Mouse (Mus musculus): ENCODE data around the gene Slc2a3. TPM values are rescaled to one million over a fixed set of nuclear protein-coding genes. Genes with fewer than 3 reads are reported as not detected.
A peak's percentile ranks its signal among the peaks of the same experiment; 100 is the strongest.
"Not testable (repeated sequence)": the region's sequence is repeated elsewhere in the genome, so short reads cannot be mapped to it uniquely, and the experiment has no call there.

Gene Slc2a3
- polyA plus RNA-seq, 1 experiment from 2014 or later, result 50.6 TPM

DNA sequence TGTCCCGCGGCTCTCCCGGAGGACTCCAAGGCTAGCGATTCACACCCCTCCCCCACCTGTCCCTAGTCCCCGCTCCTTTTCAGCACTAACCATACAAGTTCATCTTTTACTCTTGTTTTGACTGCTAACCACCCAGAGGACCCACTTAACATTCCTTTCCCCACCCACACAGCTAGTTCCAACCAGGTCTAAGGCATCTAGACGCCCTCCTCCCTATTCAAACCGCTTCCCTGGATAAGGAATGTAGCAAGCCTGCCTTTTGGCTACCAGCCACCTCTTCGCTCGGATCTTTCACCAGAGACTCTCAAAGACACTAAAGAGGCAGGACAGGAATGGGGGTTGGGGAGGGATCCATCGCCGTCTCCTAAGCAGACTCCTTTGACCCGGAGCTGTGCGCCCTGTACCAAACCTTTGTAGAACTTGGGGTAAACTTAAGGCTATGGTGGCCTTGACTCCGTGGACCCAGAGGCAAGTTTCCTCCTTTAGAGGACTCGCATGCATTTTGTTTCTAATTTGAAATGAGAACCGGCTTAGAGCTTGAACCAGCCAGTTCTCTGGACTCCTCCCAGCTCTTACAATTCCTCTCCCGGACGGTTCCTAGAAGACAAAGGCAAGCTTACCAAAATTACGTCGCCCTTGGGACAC, 98.8 kb downstream of the Slc2a3 start:
- ATAC-seq (ENCODE audit: low FRiP score), result peak; percentile 57; the same call in 1 of the 2 replicates
- WGBS, result 6% methylated on average over 20 of the region's 20 CpGs
- Histone ChIP-seq H3K4me3 (replicated peaks) (peak overlapping the region; percentile 17; the same call in 1 of the 2 replicates), H3K4me1 (peaks cover 8% of the 10 kb centered on the region), H3K27ac (replicated peaks) (0 out of 2 replicates have a peak overlapping the region, but pooled peaks have one; percentile 39), H3K4me2 (peak overlapping the region; percentile 49), H3K36me3 (no peaks in the 10 kb centered on the region), H3K9me3 (replicated peaks) (no peaks in the 10 kb centered on the region), H3K27me3 (replicated peaks) (no peaks in the 10 kb centered on the region), H3K9ac (replicated peaks) (no peak overlapping the region; the same call in 1 of the 2 replicates)

- Histone ChIP-seq H3K27me3 (replicated peaks) (no peaks in the 10 kb centered on the region), H3K4me2 (no peak overlapping the region), H3K9me3 (replicated peaks) (no peaks in the 10 kb centered on the region), H3K4me1 (peaks cover 8% of the 10 kb centered on the region), H3K4me3 (replicated peaks) (no peak overlapping the region), H3K9ac (replicated peaks) (no peak overlapping the region), H3K27ac (replicated peaks) (no peak overlapping the region), H3K36me3 (no peaks in the 10 kb centered on the region)
- ATAC-seq (ENCODE audit: low FRiP score), result no peak
- WGBS, result 85% methylated on average over 5 of the region's 5 CpGs
Measured at GRCm38 (mm10) chr6:122701816-122702215, 99.6 kb downstream of the Slc2a3 start.

DNA sequence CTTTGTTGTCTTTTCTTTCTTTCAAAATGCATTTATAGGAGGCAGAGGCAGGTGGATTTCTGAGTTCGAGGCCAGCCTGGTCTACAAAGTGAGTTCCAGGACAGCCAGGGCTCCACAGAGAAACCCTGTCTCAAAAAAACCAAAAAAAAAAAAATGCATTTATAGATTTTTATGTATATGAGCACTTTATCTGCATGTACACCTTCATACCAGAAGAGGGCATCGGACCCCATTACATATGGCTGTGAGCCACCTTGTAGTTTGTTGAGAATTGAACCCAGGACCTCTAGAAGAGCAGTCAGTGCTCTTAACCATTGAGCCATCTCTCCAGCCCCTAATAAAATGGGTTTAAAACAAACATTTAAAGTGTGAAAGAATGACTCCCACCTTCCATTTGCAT, 101.8 kb downstream of the Slc2a3 start:
- not testable (repeated sequence) for H3K9me3 ChIP-seq (replicated peaks); H3K4me3 ChIP-seq (replicated peaks); H3K4me2 ChIP-seq; H3K4me1 ChIP-seq; ATAC-seq (ENCODE audit: low FRiP score); H3K27me3 ChIP-seq (replicated peaks); H3K9ac ChIP-seq (replicated peaks); H3K27ac ChIP-seq (replicated peaks); H3K36me3 ChIP-seq
- WGBS, result 85% methylated on average over 2 of the region's 2 CpGs

DNA sequence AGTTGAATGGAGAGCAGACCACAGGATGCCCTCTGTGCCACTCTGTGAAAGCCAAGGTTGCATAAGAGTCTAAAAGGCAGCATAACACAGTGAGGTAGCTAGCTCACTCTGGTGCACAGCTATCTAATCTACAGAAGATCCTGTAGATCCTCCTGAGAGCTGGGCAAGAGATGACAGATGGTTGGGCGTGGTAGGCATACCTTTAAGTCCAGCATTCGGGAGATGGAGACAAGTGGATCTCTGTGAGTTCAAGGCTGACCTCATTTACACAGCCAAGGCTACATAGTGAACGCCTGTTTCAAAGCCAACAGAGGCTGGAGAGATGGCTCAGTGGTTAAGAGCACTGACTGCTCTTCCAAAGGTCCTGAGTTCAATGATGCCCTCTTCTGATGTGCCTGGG, 106.0 kb downstream of the Slc2a3 start:
- H3K36me3 ChIP-seq, result no peaks in the 10 kb centered on the region
- H3K4me1 ChIP-seq, result no peaks in the 10 kb centered on the region
- H3K9me3 ChIP-seq (replicated peaks), result no peaks in the 10 kb centered on the region
- no peaks in the 10 kb centered on the region for H3K27me3 ChIP-seq (replicated peaks)
- H3K27ac ChIP-seq (replicated peaks), result no peak overlapping the region
- 91% methylated on average over 3 of the region's 3 CpGs for WGBS
- ATAC-seq (ENCODE audit: low FRiP score), result no peak
- no peak overlapping the region for H3K9ac ChIP-seq (replicated peaks)
- no peak overlapping the region for H3K4me2 ChIP-seq
- no peak overlapping the region for H3K4me3 ChIP-seq (replicated peaks)

DNA sequence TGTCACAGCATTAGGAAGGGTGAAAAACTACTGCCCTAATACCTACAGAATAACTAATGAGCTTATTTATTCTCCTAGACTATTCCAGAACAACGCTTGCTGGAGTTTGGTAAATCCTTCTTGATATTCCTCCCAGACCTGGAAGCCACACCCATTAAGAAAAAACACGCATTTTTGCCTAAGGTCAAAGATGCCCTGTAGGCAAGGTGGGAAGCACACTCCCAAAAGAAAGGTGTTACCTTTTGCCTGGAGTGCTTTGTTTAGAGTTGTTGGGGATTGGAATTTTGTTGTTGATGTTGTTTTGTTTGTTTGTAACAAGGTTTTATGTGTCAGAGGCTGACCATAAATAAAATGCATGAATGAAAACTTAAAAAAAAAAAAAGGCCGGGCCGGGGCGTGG, 111.4 kb downstream of the Slc2a3 start:
- Histone ChIP-seq H3K9me3 (replicated peaks) (no peaks in the 10 kb centered on the region), H3K27me3 (replicated peaks) (no peaks in the 10 kb centered on the region), H3K4me3 (replicated peaks) (no peak overlapping the region), H3K4me1 (no peaks in the 10 kb centered on the region), H3K9ac (replicated peaks) (no peak overlapping the region), H3K27ac (replicated peaks) (no peak overlapping the region), H3K4me2 (no peak overlapping the region), H3K36me3 (no peaks in the 10 kb centered on the region)
- no peak for ATAC-seq (ENCODE audit: low FRiP score)
- WGBS, result 88% methylated on average over 5 of the region's 5 CpGs

GRCm38 (mm10) chr6:122689411-122690055, 111.9 kb downstream of the Slc2a3 start:
- no peak for ATAC-seq (ENCODE audit: low FRiP score)
- Histone ChIP-seq H3K4me1 (no peaks in the 10 kb centered on the region), H3K4me3 (replicated peaks) (no peak overlapping the region), H3K36me3 (no peaks in the 10 kb centered on the region), H3K27me3 (replicated peaks) (no peaks in the 10 kb centered on the region), H3K27ac (replicated peaks) (no peak overlapping the region), H3K9me3 (replicated peaks) (no peaks in the 10 kb centered on the region), H3K4me2 (no peak overlapping the region), H3K9ac (replicated peaks) (no peak overlapping the region)
- 77% methylated on average over 6 of the region's 6 CpGs for WGBS

GRCm38 (mm10) chr6:122686709-122687108, 114.7 kb downstream of the Slc2a3 start:
- ATAC-seq (ENCODE audit: low FRiP score), result no peak
- no peak overlapping the region for H3K27ac ChIP-seq (replicated peaks)
- no peaks in the 10 kb centered on the region for H3K9me3 ChIP-seq (replicated peaks)
- H3K27me3 ChIP-seq (replicated peaks), result no peaks in the 10 kb centered on the region
- H3K9ac ChIP-seq (replicated peaks), result no peak overlapping the region
- no peak overlapping the region for H3K4me2 ChIP-seq
- 93% methylated on average over 13 of the region's 13 CpGs for WGBS
- H3K36me3 ChIP-seq, result no peaks in the 10 kb centered on the region
- no peak overlapping the region for H3K4me3 ChIP-seq (replicated peaks)
- no peaks in the 10 kb centered on the region for H3K4me1 ChIP-seq

DNA sequence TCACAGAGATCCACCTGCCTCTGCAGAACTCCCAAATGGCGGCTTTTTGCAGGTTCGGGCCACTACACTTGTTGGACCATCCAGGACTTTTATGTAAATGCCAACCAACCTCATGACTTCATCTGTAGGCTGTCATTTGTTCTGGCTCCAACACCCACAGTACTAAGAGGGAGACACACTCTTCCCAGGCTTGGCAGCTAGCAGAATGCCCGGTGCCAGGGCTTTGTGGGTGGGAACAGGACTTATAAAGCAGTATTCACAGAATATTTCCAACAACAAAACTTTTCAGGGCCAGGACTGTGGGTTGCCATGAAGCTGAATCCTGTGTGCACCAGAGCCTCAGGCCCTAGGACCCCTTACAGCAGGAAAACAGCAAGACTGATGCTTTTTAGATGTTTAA, 118.8 kb downstream of the Slc2a3 start:
- no peak for ATAC-seq (ENCODE audit: low FRiP score)
- H3K4me1 ChIP-seq, result no peaks in the 10 kb centered on the region
- H3K27ac ChIP-seq (replicated peaks), result no peak overlapping the region
- no peaks in the 10 kb centered on the region for H3K9me3 ChIP-seq (replicated peaks)
- 84% methylated on average over 3 of the region's 3 CpGs for WGBS
- H3K36me3 ChIP-seq, result no peaks in the 10 kb centered on the region
- no peak overlapping the region for H3K4me3 ChIP-seq (replicated peaks)
- no peak overlapping the region for H3K4me2 ChIP-seq
- H3K9ac ChIP-seq (replicated peaks), result no peak overlapping the region
- no peaks in the 10 kb centered on the region for H3K27me3 ChIP-seq (replicated peaks)

Small RNAs within 50 kb of the gene (microRNA-seq; reads per million reads assigned to microRNA genes)
- not detected for gene Mir7231

Other genes starting within 250 kb of the Slc2a3 start
- 0.51 and 0.54 TPM in 2 replicates for gene Aicda, start 247.8 kb downstream of the Slc2a3 start, polyA plus RNA-seq (2015; fragmentation: Nextera tagmentation; extraction: Ambion mirVana)
- gene Apobec1, start 199.2 kb downstream of the Slc2a3 start, polyA plus RNA-seq (2015; fragmentation: Nextera tagmentation; extraction: Ambion mirVana), result 1.7 and 2.7 TPM in 2 replicates
- 0.09 TPM in 1 of 2 replicates, not detected in the other for gene Gdf3, start 191.6 kb downstream of the Slc2a3 start, polyA plus RNA-seq (2015; fragmentation: Nextera tagmentation; extraction: Ambion mirVana)
- gene Dppa3, start 175.2 kb downstream of the Slc2a3 start, polyA plus RNA-seq (2015; fragmentation: Nextera tagmentation; extraction: Ambion mirVana), result not detected in 2 replicates
- gene Nanog, start 94.2 kb downstream of the Slc2a3 start, polyA plus RNA-seq (2015; fragmentation: Nextera tagmentation; extraction: Ambion mirVana), result 0.11 TPM in 1 of 2 replicates, not detected in the other
- 7.1 and 7.4 TPM in 2 replicates for gene Foxj2, start 18.3 kb upstream of the Slc2a3 start, polyA plus RNA-seq (2015; fragmentation: Nextera tagmentation; extraction: Ambion mirVana)
- gene C3ar1, start 54.5 kb upstream of the Slc2a3 start, polyA plus RNA-seq (2015; fragmentation: Nextera tagmentation; extraction: Ambion mirVana), result 2.1 and 2.2 TPM in 2 replicates
- 148 and 168 TPM in 2 replicates for gene Necap1, start 72.8 kb upstream of the Slc2a3 start, polyA plus RNA-seq (2015; fragmentation: Nextera tagmentation; extraction: Ambion mirVana)
- 1.4 and 2.7 TPM in 2 replicates for gene Clec4a1, start 120.2 kb upstream of the Slc2a3 start, polyA plus RNA-seq (2015; fragmentation: Nextera tagmentation; extraction: Ambion mirVana)
- 0.95 and 2.6 TPM in 2 replicates for gene Clec4a3, start 150.9 kb upstream of the Slc2a3 start, polyA plus RNA-seq (2015; fragmentation: Nextera tagmentation; extraction: Ambion mirVana)
- gene Clec4a4, start 188.7 kb upstream of the Slc2a3 start, polyA plus RNA-seq (2015; fragmentation: Nextera tagmentation; extraction: Ambion mirVana), result not detected in 2 replicates
- gene Clec4b1, start 248.3 kb upstream of the Slc2a3 start, polyA plus RNA-seq (2015; fragmentation: Nextera tagmentation; extraction: Ambion mirVana), result not detected in 2 replicates